Mouse (Mus musculus) hindbrain, embryonic 15.5 days (tissue): Measurements from ENCODE around the gene Grin2c. TPM values are rescaled to one million over a fixed set of nuclear protein-coding genes. Genes with fewer than 3 reads are reported as not detected.

Source experiments
- ATAC-seq: fragments of 200-750 bp; cut with Nextera tagmentation; 2 replicates; pipeline ENCODE4 v1.8.0; 2017; ENCODE audit warnings: low read depth, moderate number of reproducible peaks, moderate TSS enrichment; ENCODE audit not compliant: low FRiP score
- H3K27ac ChIP-seq: fragments of 300-500 bp; sonication (generic); replicated peaks from 2 replicates; pipeline ENCODE4 v1.5.1; 2015; ENCODE audit warnings: mild to moderate bottlenecking, inconsistent platforms
- H3K27me3 ChIP-seq: fragments of 300-500 bp; sonication (generic); 2 replicates; pipeline ENCODE4 v1.6.1; 2015; ENCODE audit warnings: control low read depth, inconsistent platforms
- H3K36me3 ChIP-seq: fragments of 300-500 bp; sonication (generic); 2 replicates; pipeline ENCODE4 v1.6.1; 2015; ENCODE audit warnings: control low read depth, inconsistent platforms
- H3K4me1 ChIP-seq: fragments of 300-500 bp; sonication (generic); replicated peaks from 2 replicates; pipeline ENCODE4 v1.6.1; 2015; ENCODE audit warnings: control low read depth, inconsistent platforms
- H3K4me2 ChIP-seq: fragments of 300-500 bp; sonication (generic); 2 replicates; pipeline ENCODE4 v1.6.1; 2015; ENCODE audit warnings: moderate library complexity, mild to moderate bottlenecking, inconsistent platforms
- H3K4me3 ChIP-seq: fragments of 300-500 bp; sonication (generic); 2 replicates; pipeline ENCODE4 v1.5.1; 2015; ENCODE audit warnings: mild to moderate bottlenecking, inconsistent platforms
- H3K9ac ChIP-seq: fragments of 300-500 bp; sonication (generic); 2 replicates; pipeline ENCODE4 v1.6.1; 2015; ENCODE audit warnings: inconsistent platforms
- H3K9me3 ChIP-seq: fragments of 300-500 bp; sonication (generic); 2 replicates; pipeline ENCODE4 v1.6.1; 2016; ENCODE audit warnings: control low read depth, inconsistent platforms
- WGBS: fragments of 180-500 bp; shearing (Covaris S2); methylation state at CpG from one replicate; pipeline ENCODE4 v1.1.7; 2015; 5-methylcytosine and 5-hydroxymethylcytosine counted together
- polyA plus RNA-seq: library from polyadenylated mRNA; unstranded; fragments of >200 nt; fragmentation: Nextera tagmentation; extraction: Ambion mirVana; gene quantifications from 2 replicates; pipeline ENCODE4 v1.2.1, GENCODE M21; 2015

The Grin2c gene
- polyA plus RNA-seq, 1 experiment from 2014 or later = 0.73 TPM

DNA sequence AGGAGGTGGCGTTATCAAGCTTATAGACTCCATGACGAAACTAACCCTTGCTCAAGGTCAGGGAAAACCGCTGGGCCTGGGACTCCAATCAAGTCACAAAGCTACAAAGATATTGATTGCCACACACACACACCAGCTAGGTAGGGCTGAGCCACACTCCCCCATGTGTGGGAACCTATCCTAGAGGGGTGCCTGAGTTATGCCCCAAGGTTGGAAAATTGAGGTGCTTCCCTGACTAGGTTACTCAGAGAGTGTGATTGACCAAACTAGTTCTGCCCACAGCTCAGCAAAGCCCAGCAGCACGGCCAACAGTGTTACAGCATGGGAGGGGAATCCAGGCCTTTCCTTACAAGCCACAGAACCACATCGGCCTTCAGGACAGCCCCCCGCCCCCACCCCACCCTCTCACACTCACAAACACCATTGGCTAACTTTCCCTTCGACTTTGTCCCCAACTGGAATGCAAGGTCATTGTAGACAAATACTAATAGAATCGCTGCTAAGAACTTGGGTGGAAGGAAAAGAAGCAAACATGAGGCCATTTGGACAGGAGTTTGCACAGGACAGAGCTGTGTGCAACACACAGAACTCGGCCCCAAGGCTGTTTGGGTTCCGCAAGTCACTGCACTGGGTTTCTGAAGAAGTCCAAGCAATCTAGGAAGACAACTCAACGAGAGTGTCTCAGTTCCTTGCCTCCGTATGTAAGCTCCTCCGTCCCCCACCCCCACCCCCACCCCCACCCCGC is 25.8 kb upstream of the Grin2c start:
- Histone ChIP-seq H3K36me3 (no peaks in the 10 kb centered on the region), H3K4me1 (peaks cover 15% of the 10 kb centered on the region), H3K27ac (no peak overlapping the region), H3K4me2 (no peak overlapping the region), H3K27me3 (no peaks in the 10 kb centered on the region), H3K9ac (no peak overlapping the region), H3K4me3 (no peak overlapping the region), H3K9me3 (no peaks in the 10 kb centered on the region)
- ATAC-seq = no peak
- 74% methylated on average over 14 of the region's 14 CpGs for WGBS

DNA sequence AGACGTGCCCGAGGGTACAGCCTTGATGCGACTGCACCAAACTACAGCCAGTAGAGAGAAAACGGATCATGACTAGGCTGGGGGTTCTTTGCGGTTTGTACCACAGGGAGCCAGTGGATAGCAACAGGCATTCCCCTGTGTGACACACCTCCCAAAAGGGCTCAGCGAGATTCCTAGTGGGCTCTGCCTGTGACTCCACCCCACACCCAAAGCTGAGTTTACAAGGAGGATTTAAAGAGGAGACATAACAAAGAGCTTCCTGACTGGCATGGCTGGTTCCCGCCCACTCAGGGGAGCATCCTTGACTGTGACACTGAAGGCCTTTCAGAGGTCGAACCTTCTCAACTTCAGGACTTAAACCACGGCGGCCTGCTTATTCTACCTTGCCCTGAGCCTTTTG is 24.5 kb upstream of the Grin2c start:
- Histone ChIP-seq H3K9ac (no peak overlapping the region), H3K27me3 (no peaks in the 10 kb centered on the region), H3K9me3 (no peaks in the 10 kb centered on the region), H3K27ac (no peak overlapping the region), H3K4me2 (no peak overlapping the region), H3K36me3 (no peaks in the 10 kb centered on the region), H3K4me3 (no peak overlapping the region), H3K4me1 (peaks cover 7% of the 10 kb centered on the region; the same call in 1 of the 2 replicates)
- 82% methylated on average over 10 of the region's 10 CpGs for WGBS
- ATAC-seq = no peak

DNA sequence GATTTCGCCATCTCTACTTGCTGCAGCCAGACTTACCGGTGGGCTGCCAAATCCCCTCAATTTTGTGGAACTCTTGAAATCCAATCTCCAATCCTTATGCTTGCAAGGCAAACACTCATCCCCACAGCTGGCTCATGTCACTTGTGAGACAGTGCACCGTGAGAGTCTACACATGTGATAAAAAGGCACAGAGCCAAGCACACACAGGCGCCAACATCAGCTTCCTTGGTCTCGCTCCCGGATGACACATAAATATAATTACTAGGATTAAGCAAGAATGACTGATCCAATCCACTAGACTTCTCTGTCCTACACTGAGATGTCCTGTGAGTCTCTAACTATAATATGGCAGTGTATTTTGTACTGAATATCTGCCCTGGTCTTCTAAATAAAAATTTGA is 23.9 kb upstream of the Grin2c start:
- ATAC-seq = no peak
- H3K4me1 ChIP-seq = 0 out of 2 replicates have a peak, but pooled peaks cover 5% of the 10 kb centered on the region
- 77% methylated on average over 6 of the region's 6 CpGs for WGBS
- no peaks in the 10 kb centered on the region for H3K9me3 ChIP-seq
- H3K4me3 ChIP-seq = no peak overlapping the region
- no peak overlapping the region for H3K9ac ChIP-seq
- H3K4me2 ChIP-seq = no peak overlapping the region
- H3K36me3 ChIP-seq = no peaks in the 10 kb centered on the region
- H3K27me3 ChIP-seq = no peaks in the 10 kb centered on the region
- no peak overlapping the region for H3K27ac ChIP-seq

DNA sequence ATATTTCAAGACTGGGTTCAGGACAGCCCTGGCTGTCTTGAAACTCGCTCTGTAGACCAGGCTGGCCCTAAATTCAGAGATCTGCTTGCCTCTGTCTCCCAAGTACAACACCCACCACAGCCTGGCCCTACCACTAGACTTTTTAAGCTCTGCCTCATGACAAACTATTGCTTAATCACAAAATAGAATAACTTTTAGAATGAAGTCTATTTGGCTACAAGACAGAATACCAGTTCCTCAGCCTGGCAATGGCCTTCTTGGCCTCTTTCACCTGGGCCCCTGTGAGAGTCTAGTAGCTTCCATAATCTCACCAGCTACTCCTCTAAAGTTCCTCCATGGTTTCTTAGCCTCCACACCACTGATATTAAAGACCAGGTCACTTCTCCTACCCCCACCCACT is 23.3 kb upstream of the Grin2c start:
- no peaks in the 10 kb centered on the region for H3K27me3 ChIP-seq
- no peak overlapping the region for H3K27ac ChIP-seq
- no peak overlapping the region for H3K4me2 ChIP-seq
- ATAC-seq = no peak
- H3K4me3 ChIP-seq = no peak overlapping the region
- H3K9ac ChIP-seq = no peak overlapping the region
- no peaks in the 10 kb centered on the region for H3K36me3 ChIP-seq
- H3K4me1 ChIP-seq = 0 out of 2 replicates have a peak, but pooled peaks cover 5% of the 10 kb centered on the region
- WGBS = 83% methylated on average over 1 of the region's 1 CpGs
- no peaks in the 10 kb centered on the region for H3K9me3 ChIP-seq

DNA sequence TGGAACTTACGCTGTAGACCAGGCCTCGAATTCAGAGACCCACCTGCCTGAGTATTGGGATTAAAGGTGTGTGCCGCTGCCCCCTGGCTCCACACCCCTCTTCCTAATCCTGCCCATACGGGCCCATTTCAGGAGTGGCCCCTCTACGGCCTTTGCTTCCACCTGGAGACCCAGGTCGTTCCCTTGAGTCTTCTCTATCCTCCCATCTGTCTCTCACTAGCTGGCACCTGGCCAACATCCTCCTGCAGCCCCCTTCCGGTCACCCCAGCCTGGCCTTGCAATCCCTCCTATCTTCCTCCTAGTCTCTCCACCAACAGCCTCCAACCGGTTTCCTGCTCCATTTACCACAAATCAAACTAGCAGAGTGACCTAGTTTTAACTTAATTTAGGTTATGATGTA is 22.8 kb upstream of the Grin2c start:
- no peaks in the 10 kb centered on the region for H3K36me3 ChIP-seq
- no peaks in the 10 kb centered on the region for H3K9me3 ChIP-seq
- no peak overlapping the region for H3K27ac ChIP-seq
- no peak overlapping the region for H3K9ac ChIP-seq
- 0 out of 2 replicates have a peak, but pooled peaks cover 5% of the 10 kb centered on the region for H3K4me1 ChIP-seq
- 85% methylated on average over 8 of the region's 8 CpGs for WGBS
- no peak for ATAC-seq
- no peak overlapping the region for H3K4me3 ChIP-seq
- H3K4me2 ChIP-seq = no peak overlapping the region
- no peaks in the 10 kb centered on the region for H3K27me3 ChIP-seq

DNA sequence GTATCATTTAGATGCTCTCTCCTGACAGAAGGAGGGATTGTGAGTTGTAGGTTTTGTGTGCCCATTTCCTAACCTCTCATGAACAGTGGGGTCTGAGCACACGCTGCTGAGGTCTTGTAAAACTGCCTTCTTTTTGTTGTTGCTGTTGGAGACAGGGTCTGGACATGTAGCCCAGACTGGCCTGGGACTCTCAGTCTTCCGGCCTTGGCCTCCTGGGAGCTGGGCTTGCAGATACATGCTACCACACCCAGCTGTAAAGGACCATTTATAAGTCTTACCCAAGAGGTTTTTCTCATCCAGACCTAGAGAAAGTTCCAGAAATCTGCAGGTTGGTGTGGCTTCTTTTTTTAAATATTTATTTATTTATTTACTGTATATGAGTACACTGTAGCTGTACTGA is 21.3 kb upstream of the Grin2c start:
- H3K4me1 ChIP-seq = 0 out of 2 replicates have a peak, but pooled peaks cover 5% of the 10 kb centered on the region
- ATAC-seq = no peak
- H3K9me3 ChIP-seq = no peaks in the 10 kb centered on the region
- no peaks in the 10 kb centered on the region for H3K27me3 ChIP-seq
- H3K4me3 ChIP-seq = no peak overlapping the region
- no peak overlapping the region for H3K4me2 ChIP-seq
- no peaks in the 10 kb centered on the region for H3K36me3 ChIP-seq
- 84% methylated on average over 2 of the region's 2 CpGs for WGBS
- no peak overlapping the region for H3K9ac ChIP-seq
- no peak overlapping the region for H3K27ac ChIP-seq

DNA sequence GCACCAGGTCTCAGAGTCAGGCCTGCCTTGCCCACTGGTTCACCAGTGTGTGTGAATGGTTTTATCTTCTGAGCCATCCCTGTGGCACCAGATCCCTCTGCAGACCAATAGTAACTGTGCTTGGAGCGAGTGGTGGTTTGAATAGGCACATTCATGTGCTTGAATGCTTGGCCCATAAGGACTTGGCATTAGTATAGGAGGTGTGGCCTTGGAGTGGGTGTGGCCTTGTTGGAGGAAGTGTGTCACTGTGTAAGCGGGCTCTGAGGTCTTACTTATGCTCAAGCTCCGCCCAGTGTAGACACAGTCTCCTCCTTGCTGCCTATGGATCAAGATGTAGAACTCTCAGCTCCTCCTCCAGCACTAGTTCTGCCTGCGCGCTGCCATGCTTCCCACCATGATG is 20.3 kb upstream of the Grin2c start:
- no peaks in the 10 kb centered on the region for H3K36me3 ChIP-seq
- H3K4me3 ChIP-seq = no peak overlapping the region
- ATAC-seq = no peak
- 84% methylated on average over 5 of the region's 5 CpGs for WGBS
- H3K27me3 ChIP-seq = no peaks in the 10 kb centered on the region
- no peak overlapping the region for H3K4me2 ChIP-seq
- no peak overlapping the region for H3K27ac ChIP-seq
- no peaks in the 10 kb centered on the region for H3K9me3 ChIP-seq
- H3K9ac ChIP-seq = no peak overlapping the region
- H3K4me1 ChIP-seq = 0 out of 2 replicates have a peak, but pooled peaks cover 5% of the 10 kb centered on the region

DNA sequence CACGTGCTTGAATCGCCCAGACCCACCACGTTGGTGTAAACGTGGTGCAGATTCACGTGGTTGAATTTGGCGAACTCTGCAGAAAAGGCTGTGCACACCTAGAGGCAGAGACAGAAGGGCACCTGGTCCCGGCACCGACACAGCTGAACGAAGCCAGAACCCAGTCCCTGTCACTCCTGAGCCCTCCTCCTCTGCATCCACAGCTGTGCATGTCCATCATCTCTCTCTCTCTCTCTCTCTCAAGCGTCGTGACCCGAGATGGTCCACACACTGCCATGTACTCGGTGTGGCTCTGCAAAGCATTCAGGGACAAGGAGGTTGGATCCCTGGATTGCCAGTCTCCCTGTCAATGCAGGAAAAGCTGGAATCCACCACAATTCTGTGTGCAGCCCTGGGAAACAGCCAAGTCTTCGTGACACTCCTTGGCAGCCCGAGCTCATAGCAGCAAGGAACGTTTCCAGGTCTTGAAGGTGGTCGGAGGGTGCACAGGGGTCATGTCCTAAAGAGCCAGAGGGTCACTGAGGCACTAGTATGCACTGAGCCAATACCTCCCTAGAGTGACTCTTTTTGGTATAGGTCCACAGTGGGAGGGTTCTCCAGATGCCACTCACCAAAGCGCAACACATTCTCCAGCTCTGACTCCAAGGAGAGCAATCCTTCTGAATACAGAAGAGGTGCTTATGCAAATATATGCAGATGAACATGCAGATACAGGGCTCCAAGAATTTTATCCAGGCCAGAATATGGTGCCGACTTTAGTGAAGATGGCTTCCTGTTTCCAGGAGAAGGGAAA is 19.4 kb upstream of the Grin2c start:
- ATAC-seq = no peak
- no peak overlapping the region for H3K9ac ChIP-seq

DNA sequence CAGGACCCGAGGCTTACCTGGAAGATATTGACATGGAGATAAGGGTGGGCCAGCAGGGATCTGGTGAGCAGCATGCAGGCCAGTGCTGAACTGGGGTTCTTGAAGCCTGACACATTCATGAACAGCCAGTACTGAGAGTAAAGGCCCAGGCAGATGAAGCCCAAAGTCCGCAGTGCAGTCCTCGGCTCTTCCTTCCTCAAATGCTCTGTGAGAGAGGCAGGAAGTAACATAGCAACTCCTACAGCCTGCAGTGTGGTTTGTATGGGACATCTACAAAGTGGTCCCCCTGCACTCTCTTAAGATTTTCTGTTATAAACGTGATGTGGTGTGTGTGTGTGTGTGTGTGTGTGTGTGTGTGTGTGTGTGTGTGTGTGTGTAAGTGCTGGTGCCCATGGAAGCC is 18.2 kb upstream of the Grin2c start:
- no peak for ATAC-seq
- Histone ChIP-seq H3K9ac (no peak overlapping the region), H3K4me1 (0 out of 2 replicates have a peak, but pooled peaks cover 5% of the 10 kb centered on the region), H3K4me2 (no peak overlapping the region), H3K36me3 (no peaks in the 10 kb centered on the region), H3K27me3 (no peaks in the 10 kb centered on the region), H3K4me3 (no peak overlapping the region), H3K9me3 (no peaks in the 10 kb centered on the region), H3K27ac (no peak overlapping the region)
- 63% methylated on average over 4 of the region's 4 CpGs for WGBS

More for the DNA sequence above, 19.4 kb upstream of the Grin2c start:
- Histone ChIP-seq H3K4me3 (no peak overlapping the region), H3K27ac (0 out of 2 replicates have a peak overlapping the region, but pooled peaks have one; percentile 32), H3K36me3 (no peaks in the 10 kb centered on the region), H3K27me3 (no peaks in the 10 kb centered on the region), H3K9me3 (no peaks in the 10 kb centered on the region), H3K4me1 (0 out of 2 replicates have a peak, but pooled peaks cover 5% of the 10 kb centered on the region), H3K4me2 (no peak overlapping the region)
- 73% methylated on average over 19 of the region's 19 CpGs for WGBS

DNA sequence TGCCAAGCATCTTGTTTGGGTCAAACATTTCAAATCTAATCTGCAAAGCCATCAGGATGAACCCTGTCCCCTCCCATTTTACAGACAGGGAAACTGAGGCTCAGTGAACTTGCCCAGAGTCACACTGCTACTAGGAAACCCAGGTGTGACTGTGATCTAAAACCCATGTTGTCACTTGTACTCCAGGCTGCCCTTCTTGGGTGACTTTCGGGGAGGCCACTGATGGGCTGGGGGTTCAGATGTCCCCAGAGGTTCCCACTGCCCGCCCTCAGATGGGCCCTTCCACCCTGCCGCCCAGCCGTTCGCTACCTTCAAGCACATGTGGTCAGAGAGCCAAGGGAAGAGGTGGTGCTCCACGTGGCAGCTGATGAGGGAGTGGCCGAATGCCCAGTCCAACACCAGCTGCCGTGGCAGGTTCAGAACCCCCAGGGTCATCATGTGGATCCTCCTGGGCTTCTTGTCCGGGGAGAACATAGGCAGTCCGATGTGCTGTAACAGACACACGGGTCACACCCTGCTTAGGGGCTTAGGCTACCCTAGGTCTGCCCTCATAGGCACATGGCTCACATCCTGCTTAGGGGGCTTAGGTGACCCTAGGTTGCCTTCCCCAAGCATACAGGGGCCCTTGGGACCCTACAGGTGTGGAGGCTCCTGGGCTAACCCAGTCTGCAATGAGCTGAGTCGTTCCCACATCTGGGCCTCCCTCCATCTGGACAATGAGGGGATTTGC is 17.0 kb upstream of the Grin2c start:
- Histone ChIP-seq H3K9me3 (no peaks in the 10 kb centered on the region), H3K27ac (no peak overlapping the region), H3K9ac (no peak overlapping the region), H3K4me1 (0 out of 2 replicates have a peak, but pooled peaks cover 5% of the 10 kb centered on the region), H3K36me3 (no peaks in the 10 kb centered on the region), H3K4me2 (no peak overlapping the region), H3K27me3 (no peaks in the 10 kb centered on the region), H3K4me3 (no peak overlapping the region)
- WGBS = 89% methylated on average over 12 of the region's 12 CpGs
- no peak for ATAC-seq

DNA sequence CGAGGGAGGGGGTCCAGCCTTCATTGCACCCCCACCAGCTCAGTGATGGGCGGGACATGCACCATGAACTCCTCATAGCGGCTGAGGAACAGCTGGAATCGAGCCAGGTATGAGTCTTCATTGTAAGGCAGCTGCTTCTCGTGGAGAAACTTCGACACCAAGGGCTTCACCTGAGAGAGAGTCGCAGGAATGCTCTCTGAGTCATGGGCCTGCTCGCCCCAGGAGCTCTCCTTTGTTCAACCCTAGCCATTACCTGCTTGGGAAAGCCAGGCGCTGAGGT is 16.4 kb upstream of the Grin2c start:
- Histone ChIP-seq H3K9me3 (no peaks in the 10 kb centered on the region), H3K4me2 (no peak overlapping the region), H3K27ac (no peak overlapping the region), H3K27me3 (no peaks in the 10 kb centered on the region), H3K4me1 (0 out of 2 replicates have a peak, but pooled peaks cover 5% of the 10 kb centered on the region), H3K4me3 (no peak overlapping the region), H3K36me3 (no peaks in the 10 kb centered on the region), H3K9ac (no peak overlapping the region)
- 79% methylated on average over 9 of the region's 9 CpGs for WGBS
- ATAC-seq = no peak
